Mouse (Mus musculus): ENCODE data around the gene Mrps27.

The Mrps27 gene

DNA sequence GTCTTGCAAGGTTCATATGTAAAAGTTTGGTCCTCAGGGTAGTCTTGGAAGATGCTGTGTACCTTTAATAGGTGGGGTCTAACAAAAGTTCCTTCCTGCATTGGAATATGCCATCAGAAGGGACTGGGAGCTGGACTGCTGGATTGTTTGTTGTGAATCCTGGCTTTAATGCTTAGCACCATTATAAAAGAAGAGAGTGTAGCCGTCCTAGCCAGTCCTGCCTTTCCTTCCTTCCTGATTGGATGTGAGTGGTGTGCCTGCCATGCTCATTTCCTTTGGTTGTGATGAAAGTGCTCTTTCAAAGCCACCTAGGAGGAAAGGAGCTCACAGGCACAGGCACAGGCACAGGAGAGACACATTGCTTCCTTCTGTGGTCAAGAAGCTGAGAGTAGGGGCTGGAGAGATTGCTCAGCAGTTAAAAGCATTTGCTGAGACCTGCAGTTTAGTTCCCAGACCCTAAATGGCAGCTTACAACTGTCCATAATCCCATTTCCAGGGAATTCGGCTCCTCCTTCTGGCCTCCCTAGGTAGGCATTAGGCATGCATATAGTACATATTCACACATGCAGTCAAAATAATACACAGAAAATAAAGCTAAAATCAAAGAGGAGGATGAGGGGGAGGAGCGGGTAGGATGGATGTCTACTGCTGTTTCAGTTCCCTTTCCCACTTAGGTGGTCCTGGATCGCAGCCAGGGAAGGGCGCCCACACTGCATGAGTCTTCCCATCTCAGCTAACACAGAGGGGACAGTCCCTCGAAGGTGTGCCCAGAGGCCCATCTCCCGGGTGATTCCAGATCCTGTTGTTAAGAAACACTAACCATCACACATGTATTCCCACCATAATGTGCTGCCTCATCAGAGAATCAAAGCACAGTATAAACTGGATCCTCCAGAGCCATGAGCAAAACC is 43.6 kb downstream of the Mrps27 start:
- DNase-seq (ENCODE audit: low spot score), result no peak

DNA sequence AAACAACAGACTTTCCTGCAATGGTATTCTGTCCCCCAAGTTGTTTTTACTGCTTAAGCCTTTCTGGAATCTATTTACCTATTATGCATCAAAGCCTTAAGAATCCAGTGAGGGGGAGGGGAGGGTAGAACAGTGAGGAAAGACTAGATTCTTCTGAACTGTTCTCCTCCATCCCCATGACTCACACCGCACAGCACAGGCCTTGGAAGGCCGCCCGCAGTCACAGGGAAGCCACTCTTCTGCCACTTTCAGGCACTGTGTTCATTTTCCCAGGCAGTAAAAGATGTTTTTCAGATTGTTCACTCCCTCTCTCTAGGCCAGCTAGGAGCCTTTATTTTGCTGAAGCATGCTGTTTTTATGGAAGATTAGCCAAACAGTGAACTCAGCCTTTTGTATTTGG is 46.8 kb downstream of the Mrps27 start:
- no peak for DNase-seq (ENCODE audit: low spot score)

DNA sequence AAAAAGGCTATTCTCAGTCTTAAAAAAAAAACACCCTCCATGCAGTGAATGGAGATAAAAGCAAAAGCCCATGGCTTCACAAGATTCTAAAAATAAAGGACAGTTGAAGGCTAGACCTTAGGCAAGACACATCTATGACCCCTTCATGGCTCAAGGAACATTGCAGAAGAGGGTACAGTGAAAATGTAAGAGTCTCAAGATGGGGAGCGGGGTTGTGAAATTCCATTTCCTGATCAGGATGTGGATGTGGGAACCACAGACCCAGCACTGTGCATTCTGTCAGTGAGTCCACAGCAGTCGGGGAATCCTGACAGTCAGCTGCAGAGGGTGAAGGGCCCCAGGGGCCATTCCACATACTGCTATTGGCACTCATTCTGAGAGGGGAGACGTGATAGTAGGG is 48.5 kb downstream of the Mrps27 start:
- DNase-seq (ENCODE audit: low spot score), result no peak

DNA sequence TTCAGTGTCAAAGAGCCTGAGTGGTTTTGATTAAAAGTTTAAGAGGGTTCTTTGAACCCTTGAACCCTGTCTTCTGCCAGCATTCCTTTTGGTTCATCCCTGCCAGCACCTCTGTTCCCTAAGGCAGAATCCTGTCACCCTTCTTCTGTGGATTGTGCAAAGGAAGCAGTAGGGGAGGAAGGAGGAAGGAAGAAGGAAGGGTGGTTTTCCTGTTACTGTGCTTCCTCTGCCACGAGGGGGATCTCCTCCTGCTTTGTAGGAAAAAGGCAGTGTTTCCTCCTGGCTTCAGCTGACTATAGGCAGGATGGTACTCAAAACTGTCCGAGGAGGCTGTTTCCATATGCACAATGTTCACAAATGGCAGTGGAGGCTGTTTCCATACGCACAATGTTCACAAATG is 50.1 kb downstream of the Mrps27 start:
- DNase-seq (ENCODE audit: low spot score), result no peak

DNA sequence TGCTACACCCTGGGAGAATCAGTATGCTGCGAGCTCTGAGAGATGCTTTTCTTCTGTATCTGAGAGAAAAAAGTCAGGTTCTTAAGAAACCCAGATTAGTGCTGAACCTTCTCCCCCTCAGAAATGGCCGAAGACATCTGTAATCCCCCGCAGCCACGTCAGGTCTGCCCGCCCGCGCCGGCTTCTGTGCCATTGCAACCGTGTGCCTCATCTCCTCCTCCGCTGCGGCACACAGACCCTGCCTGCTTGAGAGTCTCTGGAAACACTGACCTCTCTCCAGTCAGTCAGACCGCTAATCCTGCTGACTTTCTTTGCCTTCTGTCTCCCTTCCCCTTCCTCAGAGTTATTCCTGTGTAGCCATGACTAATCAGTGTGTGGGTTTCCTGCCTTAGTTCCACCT is 50.9 kb downstream of the Mrps27 start:
- DNase-seq (ENCODE audit: low spot score), result no peak

DNA sequence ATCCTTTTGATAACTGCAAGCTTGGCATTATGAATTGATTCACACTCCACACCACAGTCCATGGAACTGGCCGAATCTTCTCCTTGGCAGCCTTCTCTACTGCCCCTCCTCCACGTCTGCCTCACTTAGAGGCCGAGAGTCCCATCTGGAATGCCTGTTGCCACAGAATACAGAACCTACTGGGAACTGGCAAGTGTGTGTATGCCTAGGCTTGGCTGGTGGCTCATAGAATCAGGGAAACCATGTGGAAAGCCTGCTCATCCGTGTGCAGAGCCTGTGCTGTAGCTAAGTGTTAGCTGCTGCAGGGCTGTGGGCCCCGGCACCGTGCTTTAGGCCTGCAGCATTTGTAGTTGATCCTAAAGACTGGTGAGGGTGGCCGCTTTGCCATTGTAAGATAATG is 52.6 kb downstream of the Mrps27 start:
- DNase-seq (ENCODE audit: low spot score), result peak; percentile 86

DNA sequence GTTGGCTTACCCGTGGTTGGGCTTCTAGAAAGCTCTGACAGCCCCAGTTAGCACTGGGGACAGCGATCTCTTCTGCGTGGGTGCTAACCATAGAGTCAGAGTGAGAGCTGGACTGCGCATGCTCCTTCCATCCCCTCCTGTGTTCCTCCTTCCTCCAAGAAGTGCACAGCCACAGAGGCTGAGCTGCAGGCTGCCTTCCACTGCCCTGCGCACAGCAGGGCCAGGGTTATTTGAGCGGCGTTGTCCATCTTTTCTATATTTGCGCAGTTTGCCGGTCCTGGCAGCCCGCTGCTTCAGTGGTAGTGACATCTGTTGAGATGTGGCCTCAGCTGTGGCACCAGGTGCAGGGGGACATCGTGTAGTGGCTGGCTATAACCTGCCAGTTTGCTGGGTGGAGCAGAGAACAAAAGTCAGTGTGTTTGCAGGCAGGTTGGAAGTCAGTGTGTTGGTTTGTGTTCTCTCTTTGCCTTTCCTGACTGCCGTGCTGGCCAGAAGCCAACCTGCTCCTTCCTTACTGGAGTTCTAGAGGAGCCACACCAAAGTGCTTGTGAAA is 53.6 kb downstream of the Mrps27 start:
- no peak for DNase-seq (ENCODE audit: low spot score)

DNA sequence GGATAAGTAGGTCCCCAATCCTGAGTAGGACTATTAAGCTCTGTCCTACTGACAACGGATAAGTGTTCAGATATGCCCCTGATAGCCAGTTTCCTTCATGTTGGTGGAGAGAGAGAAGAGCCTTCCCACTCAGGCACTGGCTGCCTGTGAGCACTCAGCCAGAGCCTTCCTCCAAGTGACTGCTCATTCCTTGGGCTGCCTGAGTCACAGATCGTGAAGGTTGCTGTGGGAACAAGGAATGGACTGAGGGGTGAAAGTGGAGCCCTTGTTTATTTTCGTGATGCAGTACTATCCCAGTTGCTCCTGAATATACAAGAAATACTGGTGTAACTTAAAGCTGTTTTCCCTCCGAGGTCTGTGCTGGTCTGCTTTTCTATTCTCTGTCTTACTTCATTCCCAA is 54.8 kb downstream of the Mrps27 start:
- DNase-seq (ENCODE audit: low spot score), result no peak

DNA sequence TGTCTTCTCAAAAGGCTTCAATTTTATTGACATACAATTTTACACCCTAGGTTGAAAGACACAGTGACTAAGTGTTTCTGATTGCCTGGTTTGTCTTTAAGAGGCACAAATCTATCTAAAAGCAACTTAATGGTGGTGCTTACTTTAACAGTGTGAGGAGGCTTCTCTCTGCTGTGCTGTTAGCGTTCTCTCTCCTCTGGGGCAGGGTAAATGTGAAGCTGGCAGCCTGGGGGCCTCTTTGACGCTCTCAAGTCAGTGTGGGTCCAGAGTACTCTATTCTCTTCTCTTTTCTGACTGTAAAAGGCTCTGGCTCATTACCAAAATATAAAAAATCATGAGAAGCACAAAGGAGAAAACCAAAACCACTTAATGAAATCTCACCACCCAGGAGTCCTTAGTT is 64.6 kb downstream of the Mrps27 start:
- DNase-seq (ENCODE audit: low spot score), result no peak

DNA sequence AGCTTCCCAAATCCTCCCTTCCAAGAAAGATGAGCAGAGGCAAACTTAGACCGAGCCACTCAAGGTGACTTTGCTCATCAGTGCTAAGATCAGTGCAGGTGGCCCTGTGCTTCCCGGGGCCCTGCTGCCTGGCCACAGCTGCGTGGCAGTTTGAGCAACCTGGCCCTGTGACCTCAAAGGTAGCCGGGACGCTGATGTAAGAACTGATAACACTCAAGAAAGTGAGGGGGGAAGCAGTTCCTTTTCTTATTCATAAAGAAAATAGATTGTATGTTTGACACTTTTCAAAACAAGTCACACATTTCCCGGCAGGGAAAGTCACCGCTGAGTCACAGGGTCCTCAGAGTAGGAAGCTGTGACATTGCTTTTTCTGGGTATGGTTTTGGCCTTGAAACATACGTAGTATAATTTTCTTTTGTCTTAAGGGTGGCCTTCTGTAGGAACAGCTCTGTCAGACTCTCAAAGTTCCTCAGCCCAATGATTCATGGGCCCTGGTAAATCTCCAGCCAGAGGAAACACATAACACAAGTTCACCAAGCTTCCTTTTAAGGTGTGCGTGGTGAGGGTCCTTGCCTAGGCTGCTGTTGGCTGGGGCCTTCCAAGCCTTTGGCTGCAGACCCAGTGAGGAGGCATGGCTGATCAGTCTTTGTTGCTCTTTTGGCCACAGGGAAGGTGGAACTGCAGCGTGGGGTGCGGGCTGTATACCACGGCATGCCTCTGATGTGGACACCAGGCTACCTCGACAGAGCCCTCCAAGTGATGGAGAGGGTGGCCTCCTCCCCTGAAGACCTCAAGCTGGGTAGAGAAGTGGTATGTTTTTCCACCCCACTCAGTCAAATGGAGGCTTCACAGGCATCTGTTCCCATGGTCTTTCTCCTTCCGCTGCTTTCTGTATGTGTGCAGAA is 66.3 kb downstream of the Mrps27 start:
- no peak for DNase-seq (ENCODE audit: low spot score)

DNA sequence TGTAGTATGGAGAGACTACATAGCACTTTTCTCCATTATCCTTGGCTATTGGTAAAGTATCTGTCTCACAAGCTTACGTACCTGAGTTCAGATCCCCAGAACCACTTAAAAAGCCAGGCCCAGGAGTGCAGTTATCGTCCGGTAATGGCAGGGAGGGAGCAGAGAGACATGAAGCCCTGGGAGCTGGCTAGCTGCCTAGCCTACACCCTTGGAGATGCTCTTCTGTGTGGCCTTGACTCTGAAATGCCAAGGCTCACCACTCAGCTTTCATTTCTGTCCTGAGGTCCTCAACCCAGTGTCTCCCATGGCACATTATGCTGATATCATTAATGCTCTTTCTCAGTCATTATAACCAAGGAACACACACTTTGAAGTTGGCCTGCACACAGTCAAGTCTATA is 67.2 kb downstream of the Mrps27 start:
- DNase-seq (ENCODE audit: low spot score), result no peak

DNA sequence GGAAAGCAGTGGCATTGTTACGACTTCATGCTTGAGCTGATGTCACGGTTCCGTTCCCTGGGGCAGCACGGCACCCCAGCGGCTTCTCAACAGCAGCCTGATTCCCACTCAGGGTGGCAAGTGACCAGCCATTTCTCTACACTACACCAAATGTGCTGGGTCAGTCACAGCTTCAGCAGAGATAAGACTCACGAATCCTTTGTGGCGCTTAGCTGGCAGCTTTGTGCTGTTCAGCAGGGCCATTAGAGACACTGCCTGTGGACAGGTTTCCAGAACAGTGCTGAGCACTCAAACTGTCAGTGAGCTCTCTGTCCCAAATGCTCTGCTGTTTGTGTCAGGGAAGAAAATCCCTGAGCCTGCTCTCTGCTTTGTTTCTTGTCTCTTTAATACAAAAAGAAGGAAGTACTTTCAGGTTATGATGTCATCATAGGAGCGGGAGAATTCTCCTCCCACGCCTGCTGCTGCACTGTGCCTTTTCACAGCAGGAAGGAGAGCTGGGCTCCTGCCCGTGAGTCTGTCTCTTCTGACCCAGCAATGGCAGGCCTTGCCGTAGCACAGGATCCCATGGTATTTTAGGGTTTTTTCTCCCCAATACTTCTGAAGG is 68.0 kb downstream of the Mrps27 start:
- no peak for DNase-seq (ENCODE audit: low spot score)

DNA sequence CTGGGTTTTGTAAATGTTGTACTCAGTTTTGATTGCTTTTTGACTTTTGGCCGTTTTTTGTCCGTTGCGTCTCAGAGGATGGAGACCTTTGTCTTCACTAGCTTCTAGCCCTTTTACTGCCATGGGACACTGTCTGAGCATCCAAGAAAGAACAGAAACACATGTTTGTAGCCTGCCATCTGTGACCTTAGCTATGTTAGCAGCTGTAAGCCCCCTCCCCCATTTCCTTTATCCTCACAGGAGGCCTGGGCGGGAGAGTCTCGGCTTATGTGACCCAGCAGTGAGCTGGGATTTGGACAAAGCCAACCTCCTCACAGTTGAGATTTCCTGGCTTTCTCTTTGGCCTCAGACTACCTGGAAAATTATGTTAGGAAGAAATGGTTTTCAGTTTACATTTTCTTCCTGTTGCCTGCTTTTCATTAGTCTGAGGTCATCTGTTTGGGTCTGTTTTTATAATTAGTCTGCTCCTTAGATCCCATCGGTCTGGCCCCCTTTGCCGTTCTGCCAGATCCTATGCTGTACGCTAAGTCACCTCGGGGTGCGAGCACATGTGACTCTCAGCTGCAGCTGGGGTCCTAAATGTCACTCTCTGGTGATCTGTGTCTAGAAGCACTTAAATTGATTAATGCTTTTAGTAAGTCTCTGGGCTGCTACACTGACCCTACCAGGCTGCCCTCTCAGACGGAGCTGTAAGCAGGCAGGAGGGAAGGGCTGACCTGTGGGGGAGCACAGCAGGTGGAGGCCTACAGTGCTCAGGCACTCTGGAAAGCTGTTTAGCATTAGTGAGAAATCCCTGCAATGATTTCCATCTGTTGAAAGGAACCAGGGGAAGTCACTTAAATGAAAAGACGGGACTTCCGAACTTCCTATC is 69.1 kb downstream of the Mrps27 start:
- peak; percentile 56 for DNase-seq (ENCODE audit: low spot score)

DNA sequence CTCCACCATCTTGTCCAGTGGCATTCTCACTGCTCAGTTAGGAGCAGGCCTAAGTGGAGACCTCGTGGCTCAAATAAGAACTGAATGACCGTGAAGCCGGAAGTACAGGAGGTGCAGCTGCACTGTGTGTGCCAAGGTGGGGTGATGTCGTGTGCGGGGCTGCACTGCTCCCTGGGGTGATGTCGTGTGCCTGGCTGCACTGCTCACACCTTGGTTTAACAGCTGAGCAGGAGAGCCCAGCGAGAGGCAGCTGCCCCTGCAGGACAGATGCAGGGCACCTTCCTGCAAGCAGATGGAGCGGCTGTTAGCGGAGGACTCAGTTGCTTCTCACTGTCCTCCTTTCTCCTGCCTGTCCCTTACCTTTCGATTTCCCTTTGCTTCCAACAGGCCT is 69.8 kb downstream of the Mrps27 start:
- DNase-seq (ENCODE audit: low spot score), result no peak

DNA sequence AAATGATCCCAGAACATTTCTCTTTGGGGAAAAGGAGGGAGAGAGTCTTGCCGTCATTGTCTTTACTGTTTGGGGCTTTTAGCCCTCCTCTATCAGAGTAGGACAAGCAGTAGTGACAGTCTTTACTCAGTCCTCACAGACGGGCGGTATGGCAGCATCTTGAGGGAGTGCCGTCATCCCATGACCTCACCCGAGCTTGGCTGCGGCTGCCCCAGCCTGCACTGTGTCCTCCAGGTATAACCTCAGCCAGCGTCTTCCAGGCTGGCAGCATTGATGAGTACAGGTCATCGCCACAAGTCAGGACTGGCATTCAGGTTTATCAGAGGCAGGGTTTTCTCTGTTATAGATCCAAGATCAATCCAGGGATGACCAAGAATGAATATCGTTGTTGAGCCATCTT is 72.0 kb downstream of the Mrps27 start:
- DNase-seq (ENCODE audit: low spot score), result no peak

DNA sequence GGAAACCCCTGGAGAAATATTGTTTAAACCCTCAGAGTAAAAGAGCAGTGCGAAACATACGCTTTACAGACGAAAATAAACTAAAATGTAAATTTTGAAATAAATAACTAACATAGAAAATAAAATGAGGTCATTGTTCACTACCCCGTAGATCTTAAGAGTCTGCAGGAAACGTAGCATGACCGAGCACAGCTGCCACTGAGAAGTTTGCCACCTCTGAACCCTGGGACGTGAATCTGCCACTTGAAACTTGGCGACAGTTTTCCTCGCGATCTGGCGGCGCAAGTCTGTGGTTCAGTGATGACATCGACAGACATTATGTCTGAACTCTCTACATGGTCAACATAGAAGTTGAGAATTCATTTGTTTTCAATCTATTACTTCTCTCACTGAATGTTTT is 79.0 kb downstream of the Mrps27 start:
- DNase-seq (ENCODE audit: low spot score), result no peak

DNA sequence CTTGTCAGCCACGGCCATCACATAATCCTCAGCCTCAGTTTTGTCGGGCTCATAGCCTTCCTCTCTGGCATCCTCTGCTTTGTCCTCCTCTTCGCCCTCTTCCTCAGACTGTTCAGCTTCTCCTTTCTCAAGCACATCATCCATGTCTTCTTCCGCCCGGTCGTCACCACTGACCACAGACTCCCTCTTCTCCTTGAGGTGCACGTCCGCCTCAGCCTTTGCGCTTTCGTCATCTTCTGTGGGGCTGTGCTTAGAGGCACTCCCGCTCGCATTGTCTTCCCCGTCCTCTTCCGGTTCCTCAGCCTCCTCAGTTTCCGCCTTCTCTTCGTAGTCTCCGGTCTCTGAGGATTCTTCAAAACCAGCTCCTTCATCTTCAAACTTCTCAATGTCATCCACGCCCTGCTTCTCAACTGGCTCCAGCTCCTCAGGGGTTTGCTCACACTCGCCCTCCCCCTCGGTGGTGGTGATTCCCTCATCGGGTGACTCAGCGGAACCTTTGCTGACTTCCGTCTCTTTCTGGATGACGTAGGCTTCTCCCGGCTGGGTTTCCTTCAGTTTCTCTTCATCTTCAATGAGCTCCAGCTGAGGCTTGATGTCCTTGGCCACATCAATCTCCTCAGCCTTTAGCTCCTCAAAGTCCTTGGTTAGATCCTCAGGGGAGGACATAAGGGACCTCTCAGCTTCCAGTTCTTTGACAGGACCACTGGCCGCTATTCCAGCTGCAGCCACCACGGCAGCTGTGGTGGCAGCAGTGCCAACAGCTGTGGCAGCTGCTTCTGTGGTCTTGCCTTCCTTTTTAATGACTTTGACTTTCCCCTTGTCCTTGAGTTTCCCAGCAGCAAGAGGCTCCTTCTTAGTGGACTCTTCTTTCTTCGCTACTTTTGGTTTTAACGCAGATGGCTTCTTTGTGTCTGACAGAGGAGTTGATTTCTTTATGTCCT is 88.8 kb downstream of the Mrps27 start:
- DNase-seq (ENCODE audit: low spot score), result no peak

DNA sequence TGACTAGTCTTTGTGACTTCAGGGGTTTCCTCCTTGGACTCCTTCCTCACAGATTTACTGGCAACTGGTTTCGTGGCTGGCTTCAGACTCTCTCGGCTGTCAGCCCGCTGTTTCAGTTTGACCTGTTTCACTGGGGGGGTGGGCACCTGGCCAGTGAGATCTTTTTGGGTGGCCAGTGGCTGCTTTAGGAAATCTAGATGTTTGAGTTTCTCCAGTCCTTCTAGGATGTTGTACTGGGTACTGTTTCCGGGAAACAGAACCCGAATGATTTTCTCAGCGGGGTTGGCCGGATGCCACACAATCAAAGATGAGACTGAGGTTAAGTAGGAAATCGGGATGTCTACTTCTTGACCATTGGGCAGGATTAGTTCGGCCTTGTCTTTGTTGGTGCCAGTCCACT is 89.9 kb downstream of the Mrps27 start:
- DNase-seq (ENCODE audit: low spot score), result no peak

DNA sequence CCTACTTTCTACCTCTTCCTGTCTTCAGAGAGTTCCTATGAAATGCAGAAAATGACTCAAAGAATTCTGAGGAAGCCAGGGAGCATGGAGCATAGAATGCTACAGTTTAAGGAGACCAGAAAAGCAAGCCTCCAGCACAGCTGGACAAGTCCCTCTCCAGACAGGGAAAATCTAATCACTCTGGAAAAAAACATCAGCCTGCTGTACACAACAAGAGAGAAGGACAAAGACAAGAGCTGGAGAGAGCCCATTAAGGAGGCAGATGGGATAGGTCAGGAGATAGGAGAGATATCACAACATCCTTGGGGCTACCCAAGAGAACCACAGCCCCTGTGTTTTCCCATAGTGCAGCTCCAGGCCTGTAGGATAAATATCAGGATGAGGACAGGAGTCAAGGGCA is 92.5 kb downstream of the Mrps27 start:
- DNase-seq (ENCODE audit: low spot score), result no peak

DNA sequence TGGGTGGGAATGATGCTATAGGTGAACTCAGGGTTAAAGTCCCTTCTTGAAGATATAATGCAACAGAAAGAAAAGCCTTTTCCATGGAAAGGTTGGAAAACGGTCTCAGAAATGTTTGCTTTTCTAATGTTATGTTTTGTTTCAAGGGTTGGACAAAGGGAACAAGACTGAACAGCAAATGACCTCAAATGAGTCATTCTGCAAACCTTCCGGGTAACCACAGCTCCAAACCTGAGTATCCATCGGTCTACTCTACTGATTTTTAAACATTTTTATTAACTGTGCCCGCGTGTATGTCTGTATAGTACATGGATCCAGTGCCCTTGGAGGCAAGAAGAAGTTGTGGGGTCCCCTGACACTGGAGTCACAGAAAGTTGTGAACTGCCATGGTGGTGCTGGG is 94.8 kb downstream of the Mrps27 start:
- DNase-seq (ENCODE audit: low spot score), result no peak
